Mouse (Mus musculus) bone marrow, adult 2 months (tissue): ENCODE data around the gene Rab40c. TPM values are rescaled to one million over a fixed set of nuclear protein-coding genes. Genes with fewer than 3 reads are reported as not detected.

Source experiments
- H3K27ac ChIP-seq: fragments of 200-500 bp; 2 replicates; pipeline ENCODE4 v1.5.1; 2012; ENCODE audit warnings: low read depth, mild to moderate bottlenecking, control low read depth, inconsistent platforms, low read length; ENCODE audit not compliant: control insufficient read depth, poor library complexity, insufficient read depth
- H3K4me1 ChIP-seq: fragments of 200-500 bp; 2 replicates; pipeline ENCODE4 v1.6.1; 2011; ENCODE audit warnings: low read length; ENCODE audit not compliant: control insufficient read depth, insufficient read depth
- H3K4me3 ChIP-seq: fragments of 200-500 bp; replicated peaks from 2 replicates; pipeline ENCODE3; 2011; ENCODE audit warnings: mild to moderate bottlenecking, low read depth, low read length, control low read depth; ENCODE audit not compliant: control insufficient read depth
- CTCF ChIP-seq: fragments of 200-500 bp; IDR thresholded peaks from 2 replicates; pipeline ENCODE4 v1.5.1; 2011; ENCODE audit warnings: low read length, control low read depth; ENCODE audit not compliant: control insufficient read depth, insufficient read depth
- POLR2A ChIP-seq: fragments of 200-500 bp; IDR thresholded peaks from 2 replicates; pipeline ENCODE4 v1.6.1; 2011; ENCODE audit warnings: low read depth, mild to moderate bottlenecking, control low read depth, low read length, borderline replicate concordance; ENCODE audit not compliant: control insufficient read depth
- WGBS: fragments of 180-500 bp; shearing (Covaris S2); methylation state at CpG from one replicate; pipeline ENCODE4 v1.1.7; 2018; 5-methylcytosine and 5-hydroxymethylcytosine counted together
- polyA plus RNA-seq: library from polyadenylated mRNA; stranded (reverse); fragments of >200 nt; gene quantifications from 2 replicates; pipeline ENCODE4 v1.2.4, GENCODE M21; 2011; ENCODE audit warnings: low replicate concordance; ENCODE audit not compliant: missing spikeins, insufficient read depth, insufficient read length

Gene Rab40c
- polyA plus RNA-seq, 1 experiment = 6.9 TPM

DNA sequence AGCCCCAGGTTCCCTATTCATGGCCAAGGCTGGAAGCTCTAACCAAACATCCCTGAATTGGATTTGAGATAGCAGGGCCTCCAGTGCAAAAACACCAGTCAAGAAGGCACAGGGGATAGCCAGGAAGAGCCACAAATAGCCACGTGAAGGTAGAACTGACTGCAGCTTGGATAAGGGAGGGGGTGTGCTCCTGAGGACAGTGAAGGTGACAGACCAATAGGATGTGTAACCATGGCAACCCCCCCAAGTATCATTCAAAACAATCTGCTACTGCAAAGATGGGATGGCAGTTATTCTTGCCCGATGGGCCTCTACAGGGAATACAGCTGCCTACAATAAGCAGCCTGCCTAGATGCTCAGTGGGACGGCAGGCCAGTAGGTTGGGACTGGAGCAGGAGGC, 82.0 kb downstream of the Rab40c start:
- H3K27ac ChIP-seq = no peak overlapping the region
- no peak overlapping the region for H3K4me3 ChIP-seq
- WGBS = 77% methylated on average over 3 of the region's 3 CpGs
- TF ChIP-seq POLR2A (no peak), CTCF (no peak)
- no peaks in the 10 kb centered on the region for H3K4me1 ChIP-seq

DNA sequence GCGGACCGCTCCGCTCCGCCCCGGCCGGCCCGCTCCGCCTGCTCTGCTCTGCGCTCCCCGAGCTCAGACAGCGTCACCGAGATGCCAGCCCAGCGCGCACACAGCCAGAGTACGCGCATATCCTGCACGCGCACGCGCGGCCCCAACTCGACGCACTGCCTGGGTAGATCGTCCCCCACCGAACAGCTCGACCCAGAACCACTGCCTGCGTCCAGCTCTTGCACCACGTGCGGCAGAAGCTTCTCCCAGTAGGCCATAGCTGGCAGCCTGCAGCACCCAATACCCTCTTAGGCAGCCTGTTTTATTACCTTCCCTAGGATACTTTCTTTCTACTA, 82.5 kb downstream of the Rab40c start, which contains the start of gene Rhbdl1:
Gene Rhbdl1, minus strand, starts transcription at position 220 of the 335 bp plus-strand sequence.
- Histone ChIP-seq H3K4me3 (no peak within 1 kb of the TSS), H3K4me1 (no peaks in the 10 kb centered on the region), H3K27ac (no peak within 1 kb of the TSS)
- 1% methylated on average over 29 of the region's 29 CpGs for WGBS
- TF ChIP-seq CTCF (no peak), POLR2A (0 out of 2 replicates have a peak, but pooled peaks have one; percentile 15)

DNA sequence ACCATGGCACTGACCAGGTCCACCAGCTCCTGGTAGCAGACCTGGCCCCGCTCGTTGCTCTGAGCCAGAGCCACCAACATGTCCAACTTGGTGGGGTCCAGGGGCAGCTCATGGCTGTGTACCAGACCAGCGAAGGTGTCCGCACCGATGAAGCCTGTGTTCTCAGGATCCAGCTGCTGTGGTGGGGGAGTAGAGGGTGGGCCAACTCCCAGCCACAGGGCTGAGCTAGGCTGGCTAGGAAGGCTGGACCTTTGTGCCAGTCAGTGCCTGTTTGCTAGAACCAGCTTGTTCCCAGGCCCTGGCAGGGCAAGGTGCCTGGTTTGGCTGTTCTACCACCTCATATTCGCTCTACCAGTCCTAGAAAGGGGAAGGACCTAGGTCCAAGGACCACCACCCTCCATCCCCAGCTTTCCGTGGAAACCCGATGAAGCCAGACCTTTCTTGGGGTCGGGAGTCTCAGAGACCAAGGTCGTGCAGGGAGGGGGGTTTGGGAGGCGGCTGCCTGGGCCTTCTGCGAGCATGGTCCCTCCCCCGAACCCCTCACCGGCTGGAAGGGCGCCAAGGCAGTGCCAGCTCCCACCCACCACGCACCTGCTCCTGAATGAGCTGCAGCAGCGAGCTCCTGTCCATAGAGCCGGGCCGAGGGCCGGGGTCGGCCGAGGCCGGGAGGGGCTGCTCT, 83.0 kb downstream of the Rab40c start:
- Histone ChIP-seq H3K27ac (no peak overlapping the region), H3K4me1 (peaks cover 3% of the 10 kb centered on the region; the same call in 1 of the 2 replicates), H3K4me3 (no peak overlapping the region)
- WGBS = 23% methylated on average over 23 of the region's 23 CpGs
- TF ChIP-seq POLR2A (0 out of 2 replicates have a peak, but pooled peaks have one; percentile 30), CTCF (no peak)

- Histone ChIP-seq H3K4me1 (peaks cover 3% of the 10 kb centered on the region; the same call in 1 of the 2 replicates), H3K27ac (no peak overlapping the region), H3K4me3 (no peak overlapping the region)
- WGBS = 92% methylated on average over 16 of the region's 16 CpGs
- TF ChIP-seq CTCF (no peak), POLR2A (no peak)
These were observed 83.7 kb downstream of the Rab40c start for GRCm38 (mm10) chr17:25835816-25836215.

DNA sequence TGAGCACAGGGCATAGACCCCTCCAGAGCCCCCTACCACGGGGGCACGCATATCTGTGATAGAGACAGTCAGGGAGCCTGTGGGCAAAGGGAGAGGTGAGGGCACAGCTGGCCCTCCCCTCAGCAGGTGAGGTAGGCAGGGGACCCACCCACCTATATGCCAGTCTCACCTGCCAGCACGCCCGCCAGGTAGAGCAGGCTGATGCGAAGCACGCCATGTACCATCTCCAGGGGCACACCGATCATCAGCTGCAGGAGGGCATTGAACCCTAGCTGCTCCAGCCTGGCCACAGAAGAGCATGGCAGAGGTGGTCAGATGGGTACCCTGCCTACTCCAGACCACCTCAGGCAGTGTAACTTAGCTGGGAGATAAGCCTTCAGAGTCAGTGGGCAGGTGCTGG, 84.2 kb downstream of the Rab40c start:
- TF ChIP-seq CTCF = no peak
- no peak for TF ChIP-seq POLR2A
- no peak overlapping the region for H3K4me3 ChIP-seq
- WGBS = 88% methylated on average over 7 of the region's 7 CpGs
- H3K27ac ChIP-seq = no peak overlapping the region
- peaks cover 3% of the 10 kb centered on the region; the same call in 1 of the 2 replicates for H3K4me1 ChIP-seq

DNA sequence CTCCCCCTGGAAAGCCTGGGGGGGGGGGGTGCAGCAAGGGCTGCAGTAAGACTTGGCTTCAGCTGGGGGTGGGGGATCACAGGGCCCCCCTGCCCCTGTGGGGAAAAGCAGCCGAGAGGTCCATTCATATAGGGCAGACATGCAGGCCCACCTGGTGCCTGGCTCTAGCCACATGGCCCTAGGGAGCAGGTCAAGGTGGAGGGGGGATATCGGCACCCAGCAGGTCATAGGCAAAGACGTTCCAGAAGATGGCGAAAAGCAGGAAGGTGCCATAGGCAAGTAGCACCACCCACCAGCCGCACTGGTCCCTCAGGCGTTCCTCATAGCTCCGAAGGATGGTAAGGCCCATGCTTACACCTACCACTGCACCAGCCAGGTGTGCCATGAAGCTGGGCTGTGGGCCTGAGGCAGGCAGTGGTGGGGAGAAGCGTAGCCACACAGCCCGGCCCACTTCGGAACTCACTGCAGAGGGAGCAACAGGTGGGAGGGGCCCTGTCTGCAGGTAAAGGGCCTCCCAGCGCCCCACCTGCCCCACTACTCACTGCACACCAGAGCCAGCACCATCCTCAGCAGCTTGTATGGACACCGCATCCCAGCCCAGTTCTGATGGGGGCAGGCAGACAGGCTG, 84.8 kb downstream of the Rab40c start:
- Histone ChIP-seq H3K4me1 (peaks cover 3% of the 10 kb centered on the region; the same call in 1 of the 2 replicates), H3K27ac (no peak overlapping the region)
- 88% methylated on average over 12 of the region's 12 CpGs for WGBS

GRCm38 (mm10) chr17:25833961-25834594, 85.4 kb downstream of the Rab40c start:
- no peak overlapping the region for H3K27ac ChIP-seq
- TF ChIP-seq POLR2A = no peak
- no peak for TF ChIP-seq CTCF
- peak overlapping the region; percentile 87 for H3K4me3 ChIP-seq
- H3K4me1 ChIP-seq = peaks cover 4% of the 10 kb centered on the region; the same call in 1 of the 2 replicates
- WGBS = 44% methylated on average over 6 of the region's 6 CpGs

More for the DNA sequence above, 84.8 kb downstream of the Rab40c start:
- no peak for TF ChIP-seq POLR2A
- no peak; the same call in 1 of the 2 replicates for TF ChIP-seq CTCF
- H3K4me3 ChIP-seq = no peak overlapping the region

DNA sequence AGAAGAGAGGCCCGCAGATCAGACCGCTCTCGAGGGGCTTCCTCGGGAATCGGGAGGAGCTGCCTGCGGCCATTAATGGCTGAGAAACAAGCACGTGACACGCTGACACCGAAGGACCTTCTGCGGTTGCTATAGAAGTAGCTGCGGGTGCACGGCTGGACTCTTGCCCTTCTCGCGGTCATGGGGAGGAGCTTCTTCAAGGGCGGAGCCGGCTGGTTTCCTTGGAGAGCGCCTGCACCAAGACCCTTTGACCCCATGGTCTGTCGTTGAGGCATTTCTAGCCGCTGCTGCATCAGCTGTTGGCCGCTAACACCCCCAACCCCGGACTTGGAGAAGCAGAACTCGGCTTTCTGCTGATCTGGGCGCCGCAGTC, 86.2 kb downstream of the Rab40c start, which contains the start of gene Stub1:
Gene Stub1, minus strand, starts transcription at position 114 of the 373 bp plus-strand sequence.
- peak within 1 kb of the TSS; percentile 89 for H3K27ac ChIP-seq
- H3K4me1 ChIP-seq = peaks cover 7% of the 10 kb centered on the region; the same call in 1 of the 2 replicates
- TF ChIP-seq CTCF = no peak
- H3K4me3 ChIP-seq = peak within 1 kb of the TSS; percentile 87
- WGBS = under 1% methylated on average over 24 of the region's 24 CpGs
